Mouse (Mus musculus) E14TG2a.4 (cell line): ENCODE measurements at regions not wholly inside any gene's neighbourhood (a gene's known extent, or its start where the extent isn't known, plus 50 kb on each side); places are given as distances from the start of the nearest gene placed in this dataset.

Source experiments
- CTCF ChIP-seq: conservative IDR thresholded peaks from 2 replicates; pipeline ENCODE4 v1.5.1; 2014; ENCODE audit warnings: low read length
- NANOG ChIP-seq: IDR thresholded peaks from 2 replicates; pipeline ENCODE4 v1.6.1; 2014; ENCODE audit warnings: borderline replicate concordance, low read length, mixed read lengths

DNA sequence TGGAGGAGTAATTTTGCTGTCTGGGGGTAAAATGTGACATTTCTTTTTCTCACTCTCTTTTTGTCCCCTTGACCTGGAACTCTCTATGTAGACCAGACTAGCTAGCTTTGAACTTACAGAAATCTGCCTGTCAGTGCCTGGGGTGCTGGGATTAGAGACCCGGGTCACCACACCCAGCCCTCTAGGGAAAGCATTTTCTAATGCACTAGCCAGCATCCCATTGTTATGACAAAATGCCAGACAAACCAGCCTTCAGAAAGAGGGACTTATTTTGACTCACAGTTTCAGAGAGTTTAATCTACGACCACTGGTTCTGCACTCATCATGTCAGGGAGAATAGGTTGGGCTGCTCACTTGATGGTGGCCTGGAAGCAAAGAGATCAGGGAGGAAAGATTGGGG is 240.4 kb downstream of the Enc1 start:
- TF ChIP-seq CTCF (no peak), NANOG (no peak)
